Mouse (Mus musculus): ENCODE data around the gene Tmem135.

DNA sequence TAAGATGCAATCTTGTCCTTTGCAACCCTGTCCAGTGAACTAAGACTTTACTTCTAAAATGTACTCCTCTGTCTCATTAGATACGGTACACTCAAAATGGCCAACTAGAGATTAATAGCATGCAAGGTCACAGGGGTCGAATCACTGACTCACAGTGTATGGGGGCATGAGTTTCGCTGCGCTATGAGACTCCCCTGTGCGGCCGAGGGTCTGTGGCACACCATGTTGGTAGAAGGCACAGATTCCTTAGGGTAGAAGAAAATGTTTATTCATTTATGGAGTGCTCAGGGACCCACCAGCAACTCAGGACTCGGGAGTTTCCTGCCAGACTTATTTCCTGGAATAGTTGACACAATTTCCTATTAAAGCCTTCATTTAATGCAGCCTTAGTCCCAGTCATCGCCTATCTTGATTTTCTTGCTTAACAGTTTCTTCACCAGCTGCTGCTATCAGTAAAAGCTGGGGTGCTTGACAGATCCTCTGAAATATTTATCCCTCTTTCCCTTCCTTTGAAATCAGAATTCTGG lies 14.2 kb upstream of the Tmem135 start:
- TF ChIP-seq POLR2A (IDR thresholded peaks at IDR 0.05; ENCODE audit: low read depth, low read length): no peak
- TF ChIP-seq EP300 (IDR thresholded peaks at IDR 0.05; ENCODE audit: low read length): no peak
- TF ChIP-seq TCF12 (IDR thresholded peaks at IDR 0.05; ENCODE audit: low read depth, low read length): no peak
- TF ChIP-seq MYC (IDR thresholded peaks at IDR 0.05; ENCODE audit: low read depth, low read length): no peak
- TF ChIP-seq ZKSCAN1 (IDR thresholded peaks at IDR 0.05; ENCODE audit: borderline replicate concordance, low read depth, low read length): no peak
- no peak for TF ChIP-seq MAX (IDR thresholded peaks at IDR 0.05; ENCODE audit: low read length)
- TF ChIP-seq POLR2AphosphoS2 (IDR thresholded peaks at IDR 0.05; ENCODE audit: low read depth, low read length): no peak
- no peak for TF ChIP-seq SIN3A (IDR thresholded peaks at IDR 0.05; ENCODE audit: low read length)
- no peak for TF ChIP-seq SMC3 (IDR thresholded peaks at IDR 0.05; ENCODE audit: low read depth, low read length)
- no peak for TF ChIP-seq CTCF (conservative IDR thresholded peaks at IDR 0.05 in 1 of 2, IDR thresholded peaks at IDR 0.05 in 1 of 2; ENCODE audit: low read depth in 2 of 2, low read length in 2 of 2)

All from CH12.LX (cell line).